Mouse (Mus musculus): Measurements from ENCODE around the gene Scn3b.

Scn3b gene

GRCm38 (mm10) chr9:40337131-40337820, 68.3 kb downstream of the Scn3b start:
- DNase-seq (ENCODE audit: extremely low read depth, low read depth): no peak

- no peak for DNase-seq (ENCODE audit: extremely low read depth, low read depth)
Observed at GRCm38 (mm10) chr9:40339578-40339977, 70.6 kb downstream of the Scn3b start.
